In genomic region chr2:180735232-180735631, GRCm38 (mm10) we compare ENCODE assay signal across 29 mouse cellular contexts. TPM values are rescaled to one million over a fixed set of nuclear protein-coding genes. Genes with fewer than 3 reads are reported as not detected.
A peak's percentile ranks its signal among the peaks of the same experiment; 100 is the strongest.
DNase-seq lines count a peak whose midpoint lies in the region; TF ChIP-seq lines count a peak whose summit lies in the region.
"Had no signal": no experiment of that assay in that cellular context is flagged by ENCODE, and none has a peak within 500 bp of the region (broad histone marks: within the 10 kb centered on the region; RNA-seq: fewer than 3 reads in every experiment).

No protein-coding gene starts in this region.

- no peaks in the 10 kb centered on the region for H3K9me3 ChIP-seq in hindbrain, embryonic 10.5 days
- H3K9me3 ChIP-seq: forebrain, embryonic 10.5 days; forebrain, embryonic 13.5 days; heart, embryonic 12.5 days; heart, embryonic 15.5 days had no signal

- no peaks in the 10 kb centered on the region for H3K36me3 ChIP-seq in hindbrain, embryonic 10.5 days
- H3K36me3 ChIP-seq: forebrain, embryonic 10.5 days; heart, embryonic 12.5 days; heart, embryonic 15.5 days had no signal

- H3K4me1 ChIP-seq in cortical plate, adult 2 months (ENCODE audit: control insufficient read depth, insufficient read depth, low read length) = peaks cover 8% of the 10 kb centered on the region
- no peaks in the 10 kb centered on the region for H3K4me1 ChIP-seq in hindbrain, embryonic 10.5 days (replicated peaks)
- H3K4me1 ChIP-seq: forebrain, embryonic 13.5 days had no signal

- 80% methylated on average over 7 of the region's 7 CpGs for WGBS in hindbrain, embryonic 10.5 days

- no peak overlapping the region for H3K4me3 ChIP-seq in cortical plate, adult 2 months (ENCODE audit: insufficient read depth, low read length)
- no peak overlapping the region for H3K4me3 ChIP-seq in hindbrain, embryonic 10.5 days
- H3K4me3 ChIP-seq: forebrain, embryonic 10.5 days; forebrain, embryonic 13.5 days; heart, embryonic 12.5 days; heart, embryonic 15.5 days had no signal

- intact Hi-C loops in left cerebral cortex, postnatal 25 days (cut with DNase I) = no loop called here

- no peaks in the 10 kb centered on the region for H3K27me3 ChIP-seq in hindbrain, embryonic 10.5 days (ENCODE audit: insufficient read depth, poor library complexity, severe bottlenecking)

- no peak for TF ChIP-seq CTCF in cortical plate, adult 2 months (IDR thresholded peaks at IDR 0.05; ENCODE audit: extremely low read depth, insufficient read depth, low read length)

- H3K27ac ChIP-seq in cortical plate, adult 2 months (ENCODE audit: insufficient read depth, low read length) = peak overlapping the region; percentile 93
- no peak overlapping the region for H3K27ac ChIP-seq in hindbrain, embryonic 10.5 days
- H3K27ac ChIP-seq: forebrain, embryonic 10.5 days; forebrain, embryonic 13.5 days; heart, embryonic 15.5 days; hindbrain, embryonic 14.5 days; hindbrain, postnatal 0 days had no signal

- DNase-seq in left cerebral cortex, postnatal 25 days (ENCODE audit: low spot score in 2 of 2) = peak; percentile 20 to 65
- no peak for DNase-seq in left cerebral cortex, adult 9 months (ENCODE audit: low spot score in 2 of 2)
- peak; percentile 49 for DNase-seq in right cerebral cortex, postnatal 14 days
- no peak for DNase-seq in right cerebral cortex, adult 2 months (ENCODE audit: low spot score in 2 of 2)
- DNase-seq in hindbrain, embryonic 10.5 days (ENCODE audit: low spot score) = no peak
- DNase-seq: adrenal gland, adult 2 months; adrenal gland, postnatal 14 days; cerebellum, adult 11-12 months; cerebellum, adult 8-10 months; cerebellum, postnatal 10 days; cerebellum, postnatal 36 days; gastrocnemius, postnatal 25 days; heart, adult 18-20 months; heart, postnatal 10 days; heart, postnatal 36 days had no signal

- no peak for TF ChIP-seq POLR2A in cortical plate, adult 2 months (IDR thresholded peaks at IDR 0.05; ENCODE audit: extremely low read depth, insufficient read depth, low read length)

RNA-seq across cellular contexts. Expression of gene Slc17a9, which starts 10.2 kb away (rescaled TPM):
- under 1 TPM; 0.30 to 0.53 TPM for total RNA-seq in left cerebral cortex, postnatal 25 days (2021)
- polyA plus RNA-seq in cortical plate, adult 2 months (2012; rRNA removed) = 1.0 and 1.3 TPM in 2 replicates
- 0.25 and 0.54 TPM in 2 replicates for polyA plus RNA-seq in hindbrain, embryonic 10.5 days (2016; fragmentation: Nextera tagmentation; extraction: Ambion mirVana)
- polyA plus RNA-seq: embryonic facial prominence, embryonic 11.5 days had no signal

RNA-seq across cellular contexts. Expression of gene Gid8, which starts 25.3 kb away (rescaled TPM):
- 10 to 100 TPM; 62.4 to 64.9 TPM for total RNA-seq in left cerebral cortex, postnatal 25 days (2021)
- 57.5 and 60.4 TPM in 2 replicates for polyA plus RNA-seq in cortical plate, adult 2 months (2012; rRNA removed)
- polyA plus RNA-seq in hindbrain, embryonic 10.5 days (2016; fragmentation: Nextera tagmentation; extraction: Ambion mirVana) = 50.0 and 50.8 TPM in 2 replicates

RNA-seq across cellular contexts. Expression of gene Dido1, which starts 25.4 kb away (rescaled TPM):
- 10 to 100 TPM; 54.3 to 55.6 TPM for total RNA-seq in left cerebral cortex, postnatal 25 days (2021)
- 28.1 and 32.9 TPM in 2 replicates for polyA plus RNA-seq in cortical plate, adult 2 months (2012; rRNA removed)
- 31.9 and 33.3 TPM in 2 replicates for polyA plus RNA-seq in hindbrain, embryonic 10.5 days (2016; fragmentation: Nextera tagmentation; extraction: Ambion mirVana)

RNA-seq across cellular contexts. Expression of gene Bhlhe23, which starts 41.5 kb away (rescaled TPM):
- total RNA-seq in left cerebral cortex, postnatal 25 days (2021) = under 1 TPM in 1 of 2 experiments, not detected in 1; 0.16 TPM
- polyA plus RNA-seq in cortical plate, adult 2 months (2012; rRNA removed) = 0.08 TPM in 1 of 2 replicates, not detected in the other
- 5.0 and 6.1 TPM in 2 replicates for polyA plus RNA-seq in hindbrain, embryonic 10.5 days (2016; fragmentation: Nextera tagmentation; extraction: Ambion mirVana)
- total RNA-seq: adrenal gland, adult 2 months; adrenal gland, postnatal 14 days; adrenal gland, postnatal 4 days; gastrocnemius, adult 8-10 months; gastrocnemius, postnatal 25 days; heart, adult 18-20 months; heart, postnatal 10 days; heart, postnatal 36 days; MEL had no signal
- polyA plus RNA-seq: adrenal gland, adult 2 months; CD4-positive, CD25-positive, alpha-beta regulatory T cell, adult 4 months; embryonic facial prominence, embryonic 14.5 days; gonadal fat pad, adult 2 months; heart, embryonic 12.5 days; heart, embryonic 15.5 days had no signal

Comparison
In these comparisons a context has a peak if more than half of its experiments do, and no peak if none do; other contexts are left out.
1. DNase-seq: peak in left cerebral cortex, postnatal 25 days (2 of 2) and right cerebral cortex, postnatal 14 days (single experiment); none in left cerebral cortex, adult 9 months (0 of 2), right cerebral cortex, adult 2 months (0 of 2) and hindbrain, embryonic 10.5 days (single experiment).